Mouse (Mus musculus): ENCODE results near the gene Gm42742.

GRCm38 (mm10) chr7:127011051-127011450 lies 9.8 kb downstream of the Gm42742 start:
- TF ChIP-seq POLR2A (IDR thresholded peaks at IDR 0.05; ENCODE audit: control insufficient read depth, extremely low read depth, insufficient read depth, low read length, poor library complexity) (no peak), CTCF (IDR thresholded peaks at IDR 0.05; ENCODE audit: borderline replicate concordance, control insufficient read depth, extremely low read depth, insufficient read depth, low read length, poor library complexity) (no peak)

All from thymus, adult 2 months (tissue).